Mouse (Mus musculus) heart, embryonic 16.5 days (tissue): ENCODE results near the gene Prodh2. TPM values are rescaled to one million over a fixed set of nuclear protein-coding genes. Genes with fewer than 3 reads are reported as not detected.

Experiments used
- ATAC-seq: fragments of 200-750 bp; cut with Nextera tagmentation; replicated peaks from 2 replicates; pipeline ENCODE4 v1.8.0; 2017; ENCODE audit warnings: moderate number of reproducible peaks; ENCODE audit not compliant: insufficient read depth, low FRiP score; ENCODE audit errors: extremely low read depth
- H3K27ac ChIP-seq: fragments of 300-500 bp; sonication (generic); 2 replicates; pipeline ENCODE4 v1.5.1; 2014; ENCODE audit warnings: mild to moderate bottlenecking, low read length, control low read depth, moderate library complexity
- H3K27me3 ChIP-seq: fragments of 300-500 bp; sonication (generic); 2 replicates; pipeline ENCODE4 v1.6.1; 2014; ENCODE audit warnings: low read length, mixed read lengths; ENCODE audit not compliant: control insufficient read depth, insufficient read depth
- H3K36me3 ChIP-seq: fragments of 300-500 bp; sonication (generic); 2 replicates; pipeline ENCODE4 v1.6.1; 2014; ENCODE audit not compliant: control insufficient read depth, insufficient read depth
- H3K4me1 ChIP-seq: fragments of 300-500 bp; sonication (generic); 2 replicates; pipeline ENCODE4 v1.6.1; 2014; ENCODE audit warnings: low read length, mixed read lengths; ENCODE audit not compliant: control insufficient read depth, insufficient read depth
- H3K4me2 ChIP-seq: fragments of 300-500 bp; sonication (generic); 2 replicates; pipeline ENCODE4 v1.6.1; 2014; ENCODE audit warnings: low read depth, mild to moderate bottlenecking, control low read depth, low read length
- H3K4me3 ChIP-seq: fragments of 300-500 bp; sonication (generic); 2 replicates; pipeline ENCODE4 v1.5.1; 2014; ENCODE audit warnings: mild to moderate bottlenecking, control low read depth, low read length
- H3K9ac ChIP-seq: fragments of 300-500 bp; sonication (generic); 2 replicates; pipeline ENCODE4 v1.6.1; 2014; ENCODE audit warnings: low read length, control low read depth
- H3K9me3 ChIP-seq: fragments of 300-500 bp; sonication (generic); replicated peaks from 2 replicates; pipeline ENCODE4 v1.6.1; 2016; ENCODE audit warnings: low read length; ENCODE audit not compliant: control insufficient read depth
- WGBS: fragments of 180-500 bp; shearing (Covaris S2); extraction: QIAGEN DNeasy Blood & Tissue Kit; methylation state at CpG from one replicate; pipeline ENCODE4 v1.1.7; 2014; 5-methylcytosine and 5-hydroxymethylcytosine counted together
- polyA plus RNA-seq: library from polyadenylated mRNA; unstranded; fragments of >200 nt; fragmentation: Nextera tagmentation; extraction: Ambion mirVana; gene quantifications from 2 replicates; pipeline ENCODE4 v1.2.1, GENCODE M21; 2015

Prodh2 gene
- polyA plus RNA-seq, 1 experiment from 2014 or later = 0.09 TPM

GRCm38 (mm10) chr7:30456487-30456886 lies 36.9 kb upstream of the Prodh2 start:
- peaks cover 2% of the 10 kb centered on the region; the same call in 1 of the 2 replicates for H3K4me1 ChIP-seq
- no peak overlapping the region for H3K27ac ChIP-seq
- H3K36me3 ChIP-seq = no peaks in the 10 kb centered on the region
- H3K4me3 ChIP-seq = no peak overlapping the region
- H3K4me2 ChIP-seq = no peak overlapping the region
- ATAC-seq = no peak
- H3K9me3 ChIP-seq = no peaks in the 10 kb centered on the region
- 1% methylated on average over 9 of the region's 9 CpGs for WGBS
- peaks cover 83% of the 10 kb centered on the region for H3K27me3 ChIP-seq
- no peak overlapping the region for H3K9ac ChIP-seq

DNA sequence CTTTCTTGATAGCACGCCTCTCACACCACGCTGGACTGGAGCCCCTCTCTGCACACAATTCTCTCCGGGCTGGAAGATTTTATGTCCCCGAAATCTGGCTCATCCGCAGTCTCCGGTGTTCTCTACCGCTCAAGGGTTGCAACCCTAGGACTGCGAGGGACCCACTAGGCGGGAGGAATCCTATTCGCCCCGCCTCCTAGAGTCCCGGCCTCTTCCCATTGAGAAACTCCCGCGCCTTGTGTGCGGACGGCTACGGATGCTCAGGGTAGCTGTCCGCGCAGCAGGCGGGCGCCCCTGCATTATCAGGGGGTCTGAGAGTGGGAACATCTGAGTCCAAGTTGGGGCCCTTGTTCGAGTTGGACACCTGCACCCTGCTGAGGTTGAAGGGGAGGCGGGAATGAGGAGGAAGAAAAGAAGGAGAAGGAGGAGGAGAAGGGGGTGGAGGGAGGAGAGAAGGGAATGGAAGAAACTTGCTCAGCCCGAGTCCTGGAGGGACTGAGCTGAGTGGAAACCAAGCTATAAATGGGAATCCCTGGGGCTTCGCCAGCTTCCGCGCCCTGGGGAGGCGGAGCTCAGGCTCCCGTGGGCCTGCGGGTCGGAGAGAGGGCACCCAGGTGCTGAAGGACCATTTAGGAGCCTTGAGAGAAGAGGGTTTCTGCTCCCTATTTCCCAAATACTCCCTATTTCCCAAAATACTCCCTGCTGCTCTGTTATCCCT lies 36.4 kb upstream of the Prodh2 start:
- H3K4me1 ChIP-seq = peaks cover 2% of the 10 kb centered on the region; the same call in 1 of the 2 replicates
- H3K4me3 ChIP-seq = no peak overlapping the region
- ATAC-seq = no peak
- H3K9ac ChIP-seq = no peak overlapping the region
- peak overlapping the region; percentile 42 for H3K4me2 ChIP-seq
- H3K27ac ChIP-seq = no peak overlapping the region
- no peaks in the 10 kb centered on the region for H3K9me3 ChIP-seq
- H3K36me3 ChIP-seq = no peaks in the 10 kb centered on the region
- H3K27me3 ChIP-seq = peaks cover 88% of the 10 kb centered on the region
- WGBS = 2% methylated on average over 31 of the region's 31 CpGs

DNA sequence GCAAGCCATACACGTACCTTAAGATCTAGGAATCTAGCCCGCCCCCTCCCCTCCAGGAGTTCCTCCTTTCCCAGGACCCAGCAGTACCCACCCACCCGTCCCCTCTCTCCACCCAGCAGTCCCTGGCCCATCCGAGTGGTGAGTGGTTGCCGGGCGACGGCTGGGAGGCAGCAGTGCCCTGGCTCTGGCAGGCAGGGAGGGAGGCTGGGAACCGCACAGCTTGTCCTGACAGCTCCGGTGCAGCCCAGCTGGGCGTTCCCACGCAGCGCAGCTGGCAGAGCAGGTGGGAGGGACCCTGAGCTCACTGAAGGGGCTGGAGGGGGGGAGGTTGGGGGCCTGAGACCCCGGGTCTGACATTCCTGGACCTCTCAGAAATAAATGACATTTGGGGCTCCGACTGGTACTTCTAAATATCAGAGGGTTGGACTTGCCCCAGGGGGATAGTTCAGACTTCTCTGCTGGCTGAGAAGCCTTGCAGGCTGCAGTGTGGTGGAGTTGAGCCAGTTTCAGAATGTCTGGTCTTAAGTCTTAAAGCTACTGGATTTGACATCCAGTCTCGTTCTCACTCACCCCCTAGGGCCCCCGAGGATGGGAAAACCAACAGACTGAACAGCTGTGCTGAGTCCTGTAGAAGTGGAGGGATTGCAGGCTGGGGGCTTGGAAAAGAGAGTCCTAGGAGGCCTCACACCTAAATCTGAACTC lies 35.6 kb upstream of the Prodh2 start, which contains the start of the genes Kirrel2 and Nphs1:
Kirrel2 (minus strand) TSS at position 62 of the 702 bp plus-strand sequence.
Nphs1 (plus strand) TSS at position 687 of the 702 bp plus-strand sequence.
- 3% methylated on average over 16 of the region's 16 CpGs for WGBS
- peaks cover 91% of the 10 kb centered on the region for H3K27me3 ChIP-seq
- H3K9ac ChIP-seq = no peak within 1 kb of the TSS
- ATAC-seq = no peak
- no peak within 1 kb of the TSS for H3K27ac ChIP-seq
- H3K4me1 ChIP-seq = peaks cover 2% of the 10 kb centered on the region; the same call in 1 of the 2 replicates
- H3K4me2 ChIP-seq = peak within 1 kb of the TSS; percentile 42
- H3K9me3 ChIP-seq = no peaks in the 10 kb centered on the region
- H3K36me3 ChIP-seq = no peaks in the 10 kb centered on the region
- no peak within 1 kb of the TSS for H3K4me3 ChIP-seq

- Histone ChIP-seq H3K36me3 (no peaks in the 10 kb centered on the region), H3K27ac (no peak overlapping the region), H3K4me1 (no peaks in the 10 kb centered on the region), H3K9me3 (no peaks in the 10 kb centered on the region), H3K4me3 (no peak overlapping the region), H3K27me3 (peaks cover 86% of the 10 kb centered on the region), H3K4me2 (no peak overlapping the region), H3K9ac (no peak overlapping the region)
- WGBS = 32% methylated on average over 6 of the region's 6 CpGs
- no peak for ATAC-seq
Measured at GRCm38 (mm10) chr7:30459484-30459883, 33.9 kb upstream of the Prodh2 start.

GRCm38 (mm10) chr7:30463568-30463967 lies 29.9 kb upstream of the Prodh2 start:
- Histone ChIP-seq H3K9me3 (no peaks in the 10 kb centered on the region), H3K36me3 (no peaks in the 10 kb centered on the region), H3K27me3 (peaks cover 77% of the 10 kb centered on the region), H3K27ac (no peak overlapping the region), H3K9ac (no peak overlapping the region), H3K4me2 (no peak overlapping the region), H3K4me1 (no peaks in the 10 kb centered on the region), H3K4me3 (no peak overlapping the region)
- WGBS = 27% methylated on average over 7 of the region's 7 CpGs
- ATAC-seq = no peak

GRCm38 (mm10) chr7:30463996-30464395 lies 29.4 kb upstream of the Prodh2 start:
- Histone ChIP-seq H3K27ac (no peak overlapping the region), H3K9ac (no peak overlapping the region), H3K4me3 (no peak overlapping the region), H3K9me3 (no peaks in the 10 kb centered on the region), H3K36me3 (no peaks in the 10 kb centered on the region), H3K4me1 (no peaks in the 10 kb centered on the region), H3K27me3 (peaks cover 73% of the 10 kb centered on the region), H3K4me2 (no peak overlapping the region)
- ATAC-seq = no peak
- WGBS = 20% methylated on average over 4 of the region's 4 CpGs

DNA sequence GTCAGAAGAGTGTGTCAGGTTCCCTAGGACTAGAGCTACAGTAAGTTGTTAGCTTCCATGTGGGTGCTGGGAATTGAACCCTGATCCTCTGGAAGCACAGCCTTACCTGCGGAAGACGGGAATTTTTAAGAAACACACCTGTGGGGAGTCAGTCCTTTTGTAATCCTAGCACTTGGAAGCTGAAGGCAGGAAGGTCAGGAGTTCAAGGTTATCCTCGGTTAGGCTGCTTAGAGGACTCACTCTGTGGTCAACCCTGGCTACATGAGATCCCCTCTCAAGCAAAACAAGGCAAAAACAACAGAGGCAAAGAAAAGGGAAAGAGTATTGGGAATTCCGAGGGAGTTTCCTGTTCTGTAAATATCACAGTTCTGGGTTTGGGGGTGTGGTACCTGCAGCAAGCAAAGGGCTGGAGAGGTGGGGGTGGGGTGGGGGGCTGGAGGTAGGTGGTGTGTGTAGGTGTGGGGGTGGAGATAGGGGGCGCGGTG lies 28.6 kb upstream of the Prodh2 start:
- H3K4me1 ChIP-seq = no peaks in the 10 kb centered on the region
- no peaks in the 10 kb centered on the region for H3K9me3 ChIP-seq
- no peaks in the 10 kb centered on the region for H3K36me3 ChIP-seq
- WGBS = 13% methylated on average over 6 of the region's 6 CpGs
- no peak overlapping the region for H3K27ac ChIP-seq
- H3K9ac ChIP-seq = no peak overlapping the region
- peaks cover 66% of the 10 kb centered on the region for H3K27me3 ChIP-seq
- no peak overlapping the region for H3K4me2 ChIP-seq
- ATAC-seq = no peak
- no peak overlapping the region for H3K4me3 ChIP-seq

- H3K4me2 ChIP-seq = no peak overlapping the region
- H3K4me1 ChIP-seq = no peaks in the 10 kb centered on the region
- H3K27me3 ChIP-seq = peaks cover 6% of the 10 kb centered on the region
- no peak overlapping the region for H3K9ac ChIP-seq
- H3K4me3 ChIP-seq = no peak overlapping the region
- no peaks in the 10 kb centered on the region for H3K9me3 ChIP-seq
- no peak for ATAC-seq
- H3K27ac ChIP-seq = no peak overlapping the region
- H3K36me3 ChIP-seq = no peaks in the 10 kb centered on the region
- WGBS = 44% methylated on average over 5 of the region's 5 CpGs
Measured at GRCm38 (mm10) chr7:30472411-30472810, 21.0 kb upstream of the Prodh2 start.

- no peak overlapping the region for H3K4me3 ChIP-seq
- no peak overlapping the region for H3K4me2 ChIP-seq
- 55% methylated on average over 4 of the region's 4 CpGs for WGBS
- H3K9me3 ChIP-seq = no peaks in the 10 kb centered on the region
- no peak overlapping the region for H3K27ac ChIP-seq
- no peak overlapping the region for H3K9ac ChIP-seq
- peaks cover 7% of the 10 kb centered on the region for H3K27me3 ChIP-seq
- no peak for ATAC-seq
- H3K4me1 ChIP-seq = 0 out of 2 replicates have a peak, but pooled peaks cover 3% of the 10 kb centered on the region
- H3K36me3 ChIP-seq = no peaks in the 10 kb centered on the region
Measured at GRCm38 (mm10) chr7:30474999-30475398, 18.4 kb upstream of the Prodh2 start.
